Mouse (Mus musculus): ENCODE measurements at regions not wholly inside any gene's neighbourhood (a gene's known extent, or its start where the extent isn't known, plus 50 kb on each side); places are given as distances from the start of the nearest gene placed in this dataset.
"Not testable (repeated sequence)": the region's sequence is repeated elsewhere in the genome, so short reads cannot be mapped to it uniquely, and the experiment has no call there.

- Histone ChIP-seq H3K36me3 (ENCODE audit: control insufficient read depth, insufficient read depth, low read length) (no peaks in the 10 kb centered on the region), H3K27me3 (ENCODE audit: control insufficient read depth, insufficient read depth, low read length) (no peaks in the 10 kb centered on the region), H3K4me1 (replicated peaks; ENCODE audit: control insufficient read depth, insufficient read depth, low read length) (no peaks in the 10 kb centered on the region), H3K27ac (ENCODE audit: low read depth, low read length) (no peak overlapping the region), H3K4me2 (replicated peaks; ENCODE audit: low read depth, low read length) (no peak overlapping the region), H3K9me3 (ENCODE audit: control insufficient read depth, low read length) (no peaks in the 10 kb centered on the region), H3K4me3 (ENCODE audit: low read depth, low read length) (no peak overlapping the region), H3K9ac (ENCODE audit: low read depth, low read length) (no peak overlapping the region)
- ATAC-seq (ENCODE audit: low FRiP score) (no peak), DNase-seq (ENCODE audit: low spot score) (no peak)
- WGBS, result 78% methylated on average over 4 of the region's 4 CpGs
These were observed 785.6 kb upstream of the Sox9 start for GRCm38 (mm10) chr11:111996395-111996794.

- H3K4me3 ChIP-seq (ENCODE audit: low read depth, low read length); H3K4me2 ChIP-seq (replicated peaks; ENCODE audit: low read depth, low read length); H3K27ac ChIP-seq (ENCODE audit: low read depth, low read length); H3K4me1 ChIP-seq (replicated peaks; ENCODE audit: control insufficient read depth, insufficient read depth, low read length); H3K9me3 ChIP-seq (ENCODE audit: control insufficient read depth, low read length); DNase-seq (ENCODE audit: low spot score); H3K27me3 ChIP-seq (ENCODE audit: control insufficient read depth, insufficient read depth, low read length); H3K9ac ChIP-seq (ENCODE audit: low read depth, low read length); H3K36me3 ChIP-seq (ENCODE audit: control insufficient read depth, insufficient read depth, low read length): not testable (repeated sequence)
- peak; percentile 85 for ATAC-seq (ENCODE audit: low FRiP score)
- WGBS, result no CpG with 5 or more reads among the region's 2 CpGs
These were observed 771.2 kb upstream of the Sox9 start for GRCm38 (mm10) chr11:112010848-112011247.

- no peak overlapping the region for H3K9ac ChIP-seq (ENCODE audit: low read depth, low read length)
- 84% methylated on average over 3 of the region's 3 CpGs for WGBS
- no peak overlapping the region for H3K4me2 ChIP-seq (replicated peaks; ENCODE audit: low read depth, low read length)
- no peaks in the 10 kb centered on the region for H3K36me3 ChIP-seq (ENCODE audit: control insufficient read depth, insufficient read depth, low read length)
- H3K9me3 ChIP-seq (ENCODE audit: control insufficient read depth, low read length), result no peaks in the 10 kb centered on the region
- no peak overlapping the region for H3K4me3 ChIP-seq (ENCODE audit: low read depth, low read length)
- H3K27me3 ChIP-seq (ENCODE audit: control insufficient read depth, insufficient read depth, low read length), result no peaks in the 10 kb centered on the region
- H3K27ac ChIP-seq (ENCODE audit: low read depth, low read length), result no peak overlapping the region
- DNase-seq (ENCODE audit: low spot score) (no peak), ATAC-seq (ENCODE audit: low FRiP score) (no peak)
- no peaks in the 10 kb centered on the region for H3K4me1 ChIP-seq (replicated peaks; ENCODE audit: control insufficient read depth, insufficient read depth, low read length)
These were observed 764.1 kb upstream of the Sox9 start for GRCm38 (mm10) chr11:112017906-112018305.

GRCm38 (mm10) chr11:112028031-112028430 lies 754.0 kb upstream of the Sox9 start:
- ATAC-seq (ENCODE audit: low FRiP score) (no peak), DNase-seq (ENCODE audit: low spot score) (no peak)
- Histone ChIP-seq H3K9me3 (ENCODE audit: control insufficient read depth, low read length) (no peaks in the 10 kb centered on the region), H3K27me3 (ENCODE audit: control insufficient read depth, insufficient read depth, low read length) (no peaks in the 10 kb centered on the region), H3K27ac (ENCODE audit: low read depth, low read length) (no peak overlapping the region), H3K9ac (ENCODE audit: low read depth, low read length) (no peak overlapping the region), H3K4me2 (replicated peaks; ENCODE audit: low read depth, low read length) (no peak overlapping the region), H3K36me3 (ENCODE audit: control insufficient read depth, insufficient read depth, low read length) (no peaks in the 10 kb centered on the region), H3K4me3 (ENCODE audit: low read depth, low read length) (no peak overlapping the region), H3K4me1 (replicated peaks; ENCODE audit: control insufficient read depth, insufficient read depth, low read length) (no peaks in the 10 kb centered on the region)
- WGBS, result 83% methylated on average over 5 of the region's 5 CpGs

GRCm38 (mm10) chr11:112038741-112039140 lies 743.3 kb upstream of the Sox9 start:
- Histone ChIP-seq H3K4me3 (ENCODE audit: low read depth, low read length) (no peak overlapping the region), H3K9ac (ENCODE audit: low read depth, low read length) (no peak overlapping the region), H3K27me3 (ENCODE audit: control insufficient read depth, insufficient read depth, low read length) (no peaks in the 10 kb centered on the region), H3K4me2 (replicated peaks; ENCODE audit: low read depth, low read length) (no peak overlapping the region), H3K9me3 (ENCODE audit: control insufficient read depth, low read length) (no peaks in the 10 kb centered on the region), H3K27ac (ENCODE audit: low read depth, low read length) (no peak overlapping the region), H3K4me1 (replicated peaks; ENCODE audit: control insufficient read depth, insufficient read depth, low read length) (no peaks in the 10 kb centered on the region), H3K36me3 (ENCODE audit: control insufficient read depth, insufficient read depth, low read length) (no peaks in the 10 kb centered on the region)
- DNase-seq (ENCODE audit: low spot score) (no peak), ATAC-seq (ENCODE audit: low FRiP score) (no peak)
- 97% methylated on average over 11 of the region's 11 CpGs for WGBS

- no peaks in the 10 kb centered on the region for H3K36me3 ChIP-seq (ENCODE audit: control insufficient read depth, insufficient read depth, low read length)
- WGBS, result 44% methylated on average over 5 of the region's 5 CpGs
- H3K27me3 ChIP-seq (ENCODE audit: control insufficient read depth, insufficient read depth, low read length), result no peaks in the 10 kb centered on the region
- no peak overlapping the region for H3K4me2 ChIP-seq (replicated peaks; ENCODE audit: low read depth, low read length)
- H3K4me1 ChIP-seq (replicated peaks; ENCODE audit: control insufficient read depth, insufficient read depth, low read length), result no peaks in the 10 kb centered on the region
- no peak overlapping the region for H3K4me3 ChIP-seq (ENCODE audit: low read depth, low read length)
- no peak overlapping the region for H3K27ac ChIP-seq (ENCODE audit: low read depth, low read length)
- no peaks in the 10 kb centered on the region for H3K9me3 ChIP-seq (ENCODE audit: control insufficient read depth, low read length)
- DNase-seq (ENCODE audit: low spot score) (no peak), ATAC-seq (ENCODE audit: low FRiP score) (no peak)
- no peak overlapping the region for H3K9ac ChIP-seq (ENCODE audit: low read depth, low read length)
These were observed 737.6 kb upstream of the Sox9 start for GRCm38 (mm10) chr11:112044455-112044854.

- Histone ChIP-seq H3K36me3 (ENCODE audit: control insufficient read depth, insufficient read depth, low read length) (no peaks in the 10 kb centered on the region), H3K4me1 (replicated peaks; ENCODE audit: control insufficient read depth, insufficient read depth, low read length) (no peaks in the 10 kb centered on the region), H3K4me2 (replicated peaks; ENCODE audit: low read depth, low read length) (no peak overlapping the region), H3K9ac (ENCODE audit: low read depth, low read length) (no peak overlapping the region), H3K9me3 (ENCODE audit: control insufficient read depth, low read length) (no peaks in the 10 kb centered on the region), H3K4me3 (ENCODE audit: low read depth, low read length) (no peak overlapping the region), H3K27me3 (ENCODE audit: control insufficient read depth, insufficient read depth, low read length) (no peaks in the 10 kb centered on the region), H3K27ac (ENCODE audit: low read depth, low read length) (no peak overlapping the region)
- 89% methylated on average over 2 of the region's 2 CpGs for WGBS
- DNase-seq (ENCODE audit: low spot score) (no peak), ATAC-seq (ENCODE audit: low FRiP score) (no peak)
These were observed 736.7 kb upstream of the Sox9 start for GRCm38 (mm10) chr11:112045353-112045752.

GRCm38 (mm10) chr11:112050362-112050761 lies 731.7 kb upstream of the Sox9 start:
- Histone ChIP-seq H3K27ac (ENCODE audit: low read depth, low read length) (no peak overlapping the region), H3K9me3 (ENCODE audit: control insufficient read depth, low read length) (no peaks in the 10 kb centered on the region), H3K36me3 (ENCODE audit: control insufficient read depth, insufficient read depth, low read length) (no peaks in the 10 kb centered on the region), H3K4me2 (replicated peaks; ENCODE audit: low read depth, low read length) (no peak overlapping the region), H3K27me3 (ENCODE audit: control insufficient read depth, insufficient read depth, low read length) (no peaks in the 10 kb centered on the region), H3K4me1 (replicated peaks; ENCODE audit: control insufficient read depth, insufficient read depth, low read length) (no peaks in the 10 kb centered on the region), H3K9ac (ENCODE audit: low read depth, low read length) (no peak overlapping the region), H3K4me3 (ENCODE audit: low read depth, low read length) (no peak overlapping the region)
- ATAC-seq (ENCODE audit: low FRiP score) (no peak), DNase-seq (ENCODE audit: low spot score) (no peak)
- WGBS, result 48% methylated on average over 7 of the region's 7 CpGs

- WGBS, result 69% methylated on average over 6 of the region's 6 CpGs
- H3K27ac ChIP-seq (ENCODE audit: low read depth, low read length), result no peak overlapping the region
- no peak overlapping the region for H3K9ac ChIP-seq (ENCODE audit: low read depth, low read length)
- DNase-seq (ENCODE audit: low spot score) (no peak), ATAC-seq (ENCODE audit: low FRiP score) (no peak)
- no peaks in the 10 kb centered on the region for H3K4me1 ChIP-seq (replicated peaks; ENCODE audit: control insufficient read depth, insufficient read depth, low read length)
- no peak overlapping the region for H3K4me2 ChIP-seq (replicated peaks; ENCODE audit: low read depth, low read length)
- no peaks in the 10 kb centered on the region for H3K36me3 ChIP-seq (ENCODE audit: control insufficient read depth, insufficient read depth, low read length)
- no peaks in the 10 kb centered on the region for H3K27me3 ChIP-seq (ENCODE audit: control insufficient read depth, insufficient read depth, low read length)
- no peaks in the 10 kb centered on the region for H3K9me3 ChIP-seq (ENCODE audit: control insufficient read depth, low read length)
- no peak overlapping the region for H3K4me3 ChIP-seq (ENCODE audit: low read depth, low read length)
These were observed 726.4 kb upstream of the Sox9 start for GRCm38 (mm10) chr11:112055591-112055990.

Data from hindbrain, embryonic 11.5 days (tissue).